In genomic region chr8:46295951-46296350, GRCm38 (mm10) we compare ENCODE assay signal across 18 mouse cellular contexts. TPM values are rescaled to one million over a fixed set of nuclear protein-coding genes. Genes with fewer than 3 reads are reported as not detected.
DNase-seq lines count a peak whose midpoint lies in the region; ATAC-seq lines count a peak whose summit lies in the region.
"Had no signal": no experiment of that assay in that cellular context is flagged by ENCODE, and none has a peak within 500 bp of the region (broad histone marks: within the 10 kb centered on the region; RNA-seq: fewer than 3 reads in every experiment).

No protein-coding gene starts in this region.

- WGBS in hindbrain, embryonic 10.5 days: 1% methylated on average over 8 of the region's 8 CpGs
- under 1% methylated on average over 8 of the region's 8 CpGs for WGBS in hindbrain, embryonic 12.5 days
- 1% methylated on average over 8 of the region's 8 CpGs for WGBS in embryonic facial prominence, embryonic 11.5 days
- 2% methylated on average over 8 of the region's 8 CpGs for WGBS in limb, embryonic 15.5 days
- WGBS in kidney, embryonic 15.5 days: 3% methylated on average over 8 of the region's 8 CpGs

- H3K27me3 ChIP-seq in hindbrain, embryonic 10.5 days (ENCODE audit: insufficient read depth, poor library complexity, severe bottlenecking): peaks cover 98% of the 10 kb centered on the region
- peaks cover 90% of the 10 kb centered on the region for H3K27me3 ChIP-seq in hindbrain, embryonic 12.5 days
- peaks cover 75% of the 10 kb centered on the region for H3K27me3 ChIP-seq in embryonic facial prominence, embryonic 11.5 days (ENCODE audit: control insufficient read depth, insufficient read depth, low read length)
- H3K27me3 ChIP-seq in limb, embryonic 15.5 days: peaks cover 71% of the 10 kb centered on the region
- peaks cover 84% of the 10 kb centered on the region for H3K27me3 ChIP-seq in kidney, embryonic 15.5 days

- H3K27ac ChIP-seq in hindbrain, embryonic 10.5 days: no peak overlapping the region
- H3K27ac ChIP-seq in hindbrain, embryonic 12.5 days: no peak overlapping the region
- H3K27ac ChIP-seq in embryonic facial prominence, embryonic 11.5 days (replicated peaks; ENCODE audit: low read depth, low read length): no peak overlapping the region
- H3K27ac ChIP-seq in limb, embryonic 15.5 days: no peak overlapping the region
- no peak overlapping the region for H3K27ac ChIP-seq in kidney, embryonic 15.5 days
- H3K27ac ChIP-seq: left cerebral cortex, adult 2 months; stomach, embryonic 15.5 days had no signal

- H3K36me3 ChIP-seq in hindbrain, embryonic 10.5 days: no peaks in the 10 kb centered on the region
- no peaks in the 10 kb centered on the region for H3K36me3 ChIP-seq in hindbrain, embryonic 12.5 days
- no peaks in the 10 kb centered on the region for H3K36me3 ChIP-seq in embryonic facial prominence, embryonic 11.5 days (replicated peaks; ENCODE audit: control insufficient read depth, insufficient read depth, low read depth, low read length)
- H3K36me3 ChIP-seq in limb, embryonic 15.5 days: no peaks in the 10 kb centered on the region
- no peaks in the 10 kb centered on the region for H3K36me3 ChIP-seq in kidney, embryonic 15.5 days
- H3K36me3 ChIP-seq: stomach, embryonic 15.5 days had no signal

- no peak overlapping the region for H3K4me2 ChIP-seq in hindbrain, embryonic 12.5 days (replicated peaks)
- H3K4me2 ChIP-seq in embryonic facial prominence, embryonic 11.5 days (ENCODE audit: low read depth, low read length): no peak overlapping the region
- H3K4me2 ChIP-seq in limb, embryonic 15.5 days: 0 out of 2 replicates have a peak overlapping the region, but pooled peaks have one; percentile 10
- H3K4me2 ChIP-seq in kidney, embryonic 15.5 days: no peak overlapping the region
- H3K4me2 ChIP-seq: heart, embryonic 11.5 days; stomach, embryonic 15.5 days had no signal

- no peaks in the 10 kb centered on the region for H3K9me3 ChIP-seq in hindbrain, embryonic 10.5 days
- H3K9me3 ChIP-seq in hindbrain, embryonic 12.5 days (replicated peaks): no peaks in the 10 kb centered on the region
- H3K9me3 ChIP-seq in embryonic facial prominence, embryonic 11.5 days (replicated peaks; ENCODE audit: control insufficient read depth, low read length): no peaks in the 10 kb centered on the region
- no peaks in the 10 kb centered on the region for H3K9me3 ChIP-seq in limb, embryonic 15.5 days
- no peaks in the 10 kb centered on the region for H3K9me3 ChIP-seq in kidney, embryonic 15.5 days (replicated peaks)
- H3K9me3 ChIP-seq: stomach, embryonic 15.5 days had no signal

- no peak for ATAC-seq in hindbrain, embryonic 12.5 days (ENCODE audit: low FRiP score)
- no peak for ATAC-seq in embryonic facial prominence, embryonic 11.5 days (replicated peaks; ENCODE audit: insufficient number of reproducible peaks, low FRiP score, low TSS enrichment, low read depth)
- ATAC-seq in limb, embryonic 15.5 days (ENCODE audit: insufficient number of reproducible peaks, low FRiP score, low TSS enrichment, low read depth): no peak
- no peak for ATAC-seq in kidney, embryonic 15.5 days (replicated peaks; ENCODE audit: low FRiP score)

- DNase-seq in hindbrain, embryonic 10.5 days (ENCODE audit: low spot score): peak; percentile 18
- DNase-seq in R1 (ENCODE audit: low read depth, low spot score): peak; percentile 19
- DNase-seq in embryonic facial prominence, embryonic 11.5 days (ENCODE audit: low spot score): peak; percentile 19
- DNase-seq in thymus, postnatal 0 days (ENCODE audit: low spot score): no peak
- DNase-seq: cerebellum, adult 9-11 months; gastrocnemius, postnatal 14 days; heart, postnatal 36 days; kidney, postnatal 10 days; lung, postnatal 10 days had no signal

- no peak overlapping the region for H3K4me3 ChIP-seq in hindbrain, embryonic 10.5 days
- H3K4me3 ChIP-seq in hindbrain, embryonic 12.5 days: no peak overlapping the region
- no peak overlapping the region for H3K4me3 ChIP-seq in embryonic facial prominence, embryonic 11.5 days (ENCODE audit: low read depth, low read length)
- no peak overlapping the region for H3K4me3 ChIP-seq in limb, embryonic 15.5 days
- no peak overlapping the region for H3K4me3 ChIP-seq in kidney, embryonic 15.5 days (replicated peaks)
- H3K4me3 ChIP-seq: left cerebral cortex, adult 2 months; stomach, embryonic 15.5 days had no signal

- no peak overlapping the region for H3K9ac ChIP-seq in hindbrain, embryonic 12.5 days
- no peak overlapping the region for H3K9ac ChIP-seq in embryonic facial prominence, embryonic 11.5 days (replicated peaks; ENCODE audit: low read length)
- H3K9ac ChIP-seq in limb, embryonic 15.5 days: no peak overlapping the region
- H3K9ac ChIP-seq in kidney, embryonic 15.5 days: no peak overlapping the region
- H3K9ac ChIP-seq: stomach, embryonic 15.5 days had no signal

- peaks cover 36% of the 10 kb centered on the region for H3K4me1 ChIP-seq in hindbrain, embryonic 10.5 days (replicated peaks)
- peaks cover 13% of the 10 kb centered on the region for H3K4me1 ChIP-seq in hindbrain, embryonic 12.5 days
- H3K4me1 ChIP-seq in embryonic facial prominence, embryonic 11.5 days (ENCODE audit: control insufficient read depth, insufficient read depth, low read length): no peaks in the 10 kb centered on the region
- H3K4me1 ChIP-seq in limb, embryonic 15.5 days: peaks cover 35% of the 10 kb centered on the region
- H3K4me1 ChIP-seq in kidney, embryonic 15.5 days: peaks cover 25% of the 10 kb centered on the region

RNA-seq across cellular contexts. Expression of gene Helt, which starts 1.5 kb away (rescaled TPM):
- 0.27 and 0.41 TPM in 2 replicates for polyA plus RNA-seq in hindbrain, embryonic 10.5 days (2016; fragmentation: Nextera tagmentation; extraction: Ambion mirVana)
- 1.2 and 2.8 TPM in 2 replicates for polyA plus RNA-seq in hindbrain, embryonic 12.5 days (2016; fragmentation: Nextera tagmentation; extraction: Ambion mirVana)
- polyA plus RNA-seq in embryonic facial prominence, embryonic 11.5 days (2014; fragmentation: Nextera tagmentation; extraction: Ambion mirVana): 0.88 and 1.9 TPM in 2 replicates
- not detected in 2 replicates for polyA plus RNA-seq in limb, embryonic 15.5 days (2015; fragmentation: Nextera tagmentation; extraction: Ambion mirVana)
- polyA plus RNA-seq in kidney, embryonic 15.5 days (2015; fragmentation: Nextera tagmentation; extraction: Ambion mirVana): not detected in 2 replicates
- polyA plus RNA-seq in thymus, postnatal 0 days (2015; fragmentation: Nextera tagmentation; extraction: Ambion mirVana): 0.23 TPM in 1 of 2 replicates, not detected in the other
- polyA plus RNA-seq: heart, embryonic 11.5 days; intestine, embryonic 14.5 days; liver, embryonic 16.5 days; spleen, adult 2 months had no signal
